ENCODE assay signal across 8 mouse cellular contexts in the genomic region with DNA sequence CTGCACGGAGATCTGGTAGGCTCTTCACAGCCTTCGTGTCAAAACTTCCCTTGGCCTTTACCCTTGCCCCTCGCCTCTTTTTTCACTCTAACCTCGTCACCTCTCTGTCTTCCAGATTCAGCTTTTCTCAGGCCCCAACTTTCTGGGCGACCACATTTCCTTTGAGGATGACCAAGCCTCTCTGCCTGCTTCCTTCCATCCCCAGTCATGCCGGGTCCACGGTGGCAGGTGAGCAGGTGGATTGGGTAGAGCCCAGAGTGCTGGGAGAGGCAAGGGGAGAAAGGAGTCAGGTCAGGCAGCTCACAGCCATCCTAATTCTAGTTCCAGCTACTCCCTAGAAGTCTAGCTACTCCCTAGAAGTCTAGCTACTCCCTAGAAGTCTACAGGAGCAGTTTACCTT. TPM values are rescaled to one million over a fixed set of nuclear protein-coding genes. Genes with fewer than 3 reads are reported as not detected.
DNase-seq lines count a peak whose midpoint lies in the region; ATAC-seq and TF ChIP-seq lines count a peak whose summit lies in the region.

No protein-coding gene starts in this region.

- in situ Hi-C loops in ES-E14 (cut with MboI; ENCODE audit: low sequenced_read_pairs in 2 of 2, unreplicated experiment in 2 of 2) = no loop called here

- H3K27me3 ChIP-seq in heart, embryonic 15.5 days = peaks cover 34% of the 10 kb centered on the region
- 0 out of 2 replicates have a peak, but pooled peaks cover 3% of the 10 kb centered on the region for H3K27me3 ChIP-seq in heart, adult 2 months (ENCODE audit: control insufficient read depth, insufficient read depth, low read length)
- peaks cover 8% of the 10 kb centered on the region; the same call in 1 of the 2 replicates for H3K27me3 ChIP-seq in forebrain, embryonic 16.5 days (replicated peaks; ENCODE audit: control insufficient read depth, insufficient read depth, low read length)
- peaks cover 33% of the 10 kb centered on the region for H3K27me3 ChIP-seq in liver, embryonic 15.5 days

- TF ChIP-seq EP300 in heart, adult 2 months (IDR thresholded peaks at IDR 0.05; ENCODE audit: insufficient read depth, low read depth, low read length) = no peak

- ATAC-seq in heart, embryonic 15.5 days (replicated peaks; ENCODE audit: insufficient number of reproducible peaks, insufficient read depth, low FRiP score, low read depth) = no peak
- ATAC-seq in forebrain, embryonic 16.5 days = no peak
- ATAC-seq in liver, embryonic 15.5 days (ENCODE audit: insufficient read depth) = no peak

- H3K27ac ChIP-seq in heart, embryonic 15.5 days = no peak overlapping the region
- no peak overlapping the region for H3K27ac ChIP-seq in heart, adult 2 months
- H3K27ac ChIP-seq in ES-E14 (ENCODE audit: insufficient read depth, low read depth, low read length, poor library complexity, severe bottlenecking) = peak overlapping the region; percentile 44; the same call in 1 of the 2 replicates
- no peak overlapping the region for H3K27ac ChIP-seq in forebrain, embryonic 16.5 days (ENCODE audit: low read length)
- H3K27ac ChIP-seq in liver, embryonic 15.5 days (replicated peaks) = no peak overlapping the region

- H3K79me2 ChIP-seq in heart, adult 2 months (replicated peaks; ENCODE audit: control insufficient read depth, insufficient read depth, low read length) = no peaks in the 10 kb centered on the region

- no peak overlapping the region for H3K9ac ChIP-seq in heart, embryonic 15.5 days
- no peak overlapping the region for H3K9ac ChIP-seq in heart, adult 2 months (ENCODE audit: low read depth, low read length)
- peak overlapping the region; percentile 72 for H3K9ac ChIP-seq in ES-E14 (ENCODE audit: insufficient read depth, low read depth, low read length, poor library complexity, severe bottlenecking)
- peak overlapping the region; percentile 51; the same call in 1 of the 2 replicates for H3K9ac ChIP-seq in forebrain, embryonic 16.5 days (replicated peaks; ENCODE audit: low read depth, low read length)
- H3K9ac ChIP-seq in liver, embryonic 15.5 days = no peak overlapping the region

- TF ChIP-seq CTCF in heart, adult 2 months (IDR thresholded peaks at IDR 0.05) = no peak

- TF ChIP-seq POLR2A in heart, adult 2 months (IDR thresholded peaks at IDR 0.05; ENCODE audit: insufficient read depth, low read depth, low read length) = no peak

- WGBS in heart, embryonic 15.5 days = 15% methylated on average over 7 of the region's 7 CpGs
- WGBS in heart, adult 2 months = 23% methylated on average over 7 of the region's 7 CpGs
- WGBS in forebrain, embryonic 16.5 days = 10% methylated on average over 7 of the region's 7 CpGs
- 17% methylated on average over 7 of the region's 7 CpGs for WGBS in liver, embryonic 15.5 days (ENCODE audit: insufficient replicate concordance)

- H3K36me3 ChIP-seq in heart, embryonic 15.5 days = no peaks in the 10 kb centered on the region
- H3K36me3 ChIP-seq in heart, adult 2 months (ENCODE audit: control insufficient read depth, insufficient read depth, low read length) = no peaks in the 10 kb centered on the region
- H3K36me3 ChIP-seq in ES-E14 (ENCODE audit: control insufficient read depth, insufficient read depth, low read length, poor library complexity, severe bottlenecking) = peaks cover 5% of the 10 kb centered on the region; the same call in 1 of the 2 replicates
- no peaks in the 10 kb centered on the region for H3K36me3 ChIP-seq in forebrain, embryonic 16.5 days (ENCODE audit: control insufficient read depth, insufficient read depth)
- H3K36me3 ChIP-seq in liver, embryonic 15.5 days (replicated peaks) = no peaks in the 10 kb centered on the region

- peaks cover 13% of the 10 kb centered on the region for H3K4me1 ChIP-seq in heart, embryonic 15.5 days (replicated peaks)
- H3K4me1 ChIP-seq in heart, adult 2 months (ENCODE audit: control insufficient read depth, insufficient read depth, low read length) = no peaks in the 10 kb centered on the region
- H3K4me1 ChIP-seq in ES-E14 (ENCODE audit: control insufficient read depth in 2 of 2, insufficient read depth in 2 of 2, low read length in 2 of 2, poor library complexity in 1 of 2) = peaks cover 2 to 12% of the 10 kb centered on the region in 2 experiments; a peak in 2 of 4 replicates
- H3K4me1 ChIP-seq in forebrain, embryonic 16.5 days (replicated peaks; ENCODE audit: control insufficient read depth, insufficient read depth, low read length) = peaks cover 7% of the 10 kb centered on the region
- H3K4me1 ChIP-seq in liver, embryonic 15.5 days (replicated peaks) = peaks cover 16% of the 10 kb centered on the region

- no peak for DNase-seq in heart, adult 2 months
- DNase-seq in ES-E14 (ENCODE audit: low read depth, low spot score) = no peak
- DNase-seq in adrenal gland, postnatal 36 days = no peak
- no peak for DNase-seq in cerebellum, postnatal 4 days (ENCODE audit: low spot score in 2 of 2)
- no peak for DNase-seq in kidney, postnatal 10 days

- intact Hi-C loops in heart, adult 2 months (cut with DNase I) = loop anchor here (5.0 kb wide), 1 partner anchor 45 kb away; no protein-coding TSS in a partner anchor

- H3K9me3 ChIP-seq in heart, embryonic 15.5 days (replicated peaks) = no peaks in the 10 kb centered on the region
- no peaks in the 10 kb centered on the region for H3K9me3 ChIP-seq in ES-E14 (ENCODE audit: control insufficient read depth, insufficient read depth, low read depth, low read length)
- no peaks in the 10 kb centered on the region for H3K9me3 ChIP-seq in forebrain, embryonic 16.5 days (ENCODE audit: control insufficient read depth, low read length)
- no peaks in the 10 kb centered on the region for H3K9me3 ChIP-seq in liver, embryonic 15.5 days (replicated peaks)

- peak overlapping the region; percentile 50 for H3K4me3 ChIP-seq in heart, embryonic 15.5 days
- H3K4me3 ChIP-seq in heart, adult 2 months = no peak overlapping the region; the same call in 1 of the 2 replicates
- peak overlapping the region; percentile 54 to 74 for H3K4me3 ChIP-seq in ES-E14 (ENCODE audit: insufficient read depth in 1 of 2, low read depth in 1 of 2, low read length in 2 of 2, poor library complexity in 1 of 2, severe bottlenecking in 1 of 2)
- H3K4me3 ChIP-seq in forebrain, embryonic 16.5 days (replicated peaks; ENCODE audit: low read length) = peak overlapping the region; percentile 52
- H3K4me3 ChIP-seq in liver, embryonic 15.5 days (replicated peaks) = peak overlapping the region; percentile 50

- H3K4me2 ChIP-seq in heart, embryonic 15.5 days = peak overlapping the region; percentile 81
- peak overlapping the region; percentile 81 for H3K4me2 ChIP-seq in forebrain, embryonic 16.5 days (ENCODE audit: low read length)
- peak overlapping the region; percentile 71 for H3K4me2 ChIP-seq in liver, embryonic 15.5 days

TF ChIP-seq in ES-E14, 5 proteins besides CTCF, POLR2A, EP300 and RAD21:
- TF ChIP-seq HCFC1 (IDR thresholded peaks at IDR 0.05; ENCODE audit: borderline replicate concordance, insufficient read depth, low read length) = no peak
- no peak for TF ChIP-seq ZNF384 (IDR thresholded peaks at IDR 0.05; ENCODE audit: low read depth, low read length)
TF ChIP-seq in ES-E14: peak in this region for 0.

RNA-seq across cellular contexts. Expression of a gene that starts 12.4 kb away (rescaled TPM):
- 11.6 and 23.8 TPM in 2 replicates for polyA plus RNA-seq in heart, embryonic 15.5 days (2015; fragmentation: Nextera tagmentation; extraction: Ambion mirVana)
- total RNA-seq in heart, adult 2 months (2021) = 1 to 10 TPM; 4.1 to 5.8 TPM
- 9.0 and 19.2 TPM in 2 replicates for polyA plus RNA-seq in heart, adult 2 months (2012; rRNA removed)
- 1.5 and 13.0 TPM in 2 replicates for total RNA-seq in ES-E14 (2012; rRNA removed)
- polyA plus RNA-seq in forebrain, embryonic 16.5 days (2015; fragmentation: Nextera tagmentation; extraction: Ambion mirVana) = 0.91 and 1.4 TPM in 2 replicates
- 47.4 and 51.5 TPM in 2 replicates for polyA plus RNA-seq in liver, embryonic 15.5 days (2015; fragmentation: Nextera tagmentation; extraction: Ambion mirVana)
- total RNA-seq in adrenal gland, postnatal 36 days (2021) = 10 to 100 TPM; 10.9 to 12.0 TPM

RNA-seq across cellular contexts. Expression of a gene that starts 19.9 kb away (rescaled TPM):
- polyA plus RNA-seq in heart, embryonic 15.5 days (2015; fragmentation: Nextera tagmentation; extraction: Ambion mirVana) = 1.8 and 3.9 TPM in 2 replicates
- 1 to 10 TPM; 1.6 to 2.1 TPM for total RNA-seq in heart, adult 2 months (2021)
- 3.3 and 6.9 TPM in 2 replicates for polyA plus RNA-seq in heart, adult 2 months (2012; rRNA removed)
- total RNA-seq in ES-E14 (2012; rRNA removed) = 12.4 and 23.3 TPM in 2 replicates
- polyA plus RNA-seq in forebrain, embryonic 16.5 days (2015; fragmentation: Nextera tagmentation; extraction: Ambion mirVana) = 13.3 and 13.6 TPM in 2 replicates
- polyA plus RNA-seq in liver, embryonic 15.5 days (2015; fragmentation: Nextera tagmentation; extraction: Ambion mirVana) = 1.8 and 2.1 TPM in 2 replicates
- total RNA-seq in adrenal gland, postnatal 36 days (2021) = 1 to 10 TPM; 5.2 to 8.5 TPM

RNA-seq across cellular contexts. Expression of a gene that starts 21.8 kb away (rescaled TPM):
- polyA plus RNA-seq in heart, embryonic 15.5 days (2015; fragmentation: Nextera tagmentation; extraction: Ambion mirVana) = 0.30 and 0.61 TPM in 2 replicates
- total RNA-seq in heart, adult 2 months (2021) = not detected
- polyA plus RNA-seq in heart, adult 2 months (2012; rRNA removed) = 0.49 TPM in 1 of 2 replicates, not detected in the other
- 12.6 and 30.9 TPM in 2 replicates for total RNA-seq in ES-E14 (2012; rRNA removed)
- 1.2 and 1.6 TPM in 2 replicates for polyA plus RNA-seq in forebrain, embryonic 16.5 days (2015; fragmentation: Nextera tagmentation; extraction: Ambion mirVana)
- polyA plus RNA-seq in liver, embryonic 15.5 days (2015; fragmentation: Nextera tagmentation; extraction: Ambion mirVana) = 0.59 TPM in 1 of 2 replicates, not detected in the other
- not detected for total RNA-seq in adrenal gland, postnatal 36 days (2021)

RNA-seq across cellular contexts. Expression of a gene that starts 28.8 kb away (rescaled TPM):
- not detected in 2 replicates for polyA plus RNA-seq in heart, embryonic 15.5 days (2015; fragmentation: Nextera tagmentation; extraction: Ambion mirVana)
- total RNA-seq in heart, adult 2 months (2021) = not detected
- polyA plus RNA-seq in heart, adult 2 months (2012; rRNA removed) = not detected in 2 replicates
- not detected in 2 replicates for total RNA-seq in ES-E14 (2012; rRNA removed)
- not detected in 2 replicates for polyA plus RNA-seq in forebrain, embryonic 16.5 days (2015; fragmentation: Nextera tagmentation; extraction: Ambion mirVana)
- not detected in 2 replicates for polyA plus RNA-seq in liver, embryonic 15.5 days (2015; fragmentation: Nextera tagmentation; extraction: Ambion mirVana)
- total RNA-seq in adrenal gland, postnatal 36 days (2021) = not detected

RNA-seq across cellular contexts. Expression of a gene that starts 46.1 kb away (rescaled TPM):
- polyA plus RNA-seq in heart, embryonic 15.5 days (2015; fragmentation: Nextera tagmentation; extraction: Ambion mirVana) = 174 and 239 TPM in 2 replicates
- total RNA-seq in heart, adult 2 months (2021) = 10 to 100 TPM; 34.3 to 45.7 TPM
- 98.9 and 139 TPM in 2 replicates for polyA plus RNA-seq in heart, adult 2 months (2012; rRNA removed)
- total RNA-seq in ES-E14 (2012; rRNA removed) = 87.2 and 96.5 TPM in 2 replicates
- polyA plus RNA-seq in forebrain, embryonic 16.5 days (2015; fragmentation: Nextera tagmentation; extraction: Ambion mirVana) = 321 and 354 TPM in 2 replicates
- 151 and 166 TPM in 2 replicates for polyA plus RNA-seq in liver, embryonic 15.5 days (2015; fragmentation: Nextera tagmentation; extraction: Ambion mirVana)
- 10 to 100 TPM; 66.8 to 86.5 TPM for total RNA-seq in adrenal gland, postnatal 36 days (2021)

Comparison
In these comparisons a context has a peak if more than half of its experiments do, and no peak if none do; other contexts are left out.
1. H3K9ac ChIP-seq: peak in ES-E14 (single experiment) and forebrain, embryonic 16.5 days (single experiment); none in heart, embryonic 15.5 days (single experiment), heart, adult 2 months (single experiment) and liver, embryonic 15.5 days (single experiment).
2. Peak in every context shown above with its lines, with median percentiles within 50 percentile points of each other: H3K4me2 ChIP-seq.